Mouse (Mus musculus): ENCODE results near the gene Xpo1. TPM values are rescaled to one million over a fixed set of nuclear protein-coding genes. Genes with fewer than 3 reads are reported as not detected.
"Not testable (repeated sequence)": the region's sequence is repeated elsewhere in the genome, so short reads cannot be mapped to it uniquely, and the experiment has no call there.

Xpo1 gene
- polyA plus RNA-seq, 1 experiment from 2014 or later: 134 TPM

DNA sequence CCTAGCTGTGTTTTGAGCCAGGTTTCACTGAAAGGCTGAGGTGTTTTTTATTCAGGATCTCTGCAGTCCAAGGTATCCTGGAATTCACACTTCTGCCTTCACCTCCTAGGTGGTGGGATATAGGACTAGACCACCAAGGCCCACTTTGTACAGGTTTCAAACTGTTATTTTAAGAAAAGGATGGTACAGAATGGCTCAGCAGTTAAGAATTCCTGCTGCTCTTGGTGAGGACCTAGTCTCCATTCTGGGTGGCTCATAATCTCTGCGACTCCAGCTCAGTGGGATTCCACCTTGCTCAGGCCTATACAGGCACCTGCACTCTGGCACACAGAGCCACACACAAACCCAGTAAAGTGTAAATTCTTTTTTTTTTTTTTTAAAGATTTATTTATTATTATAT is 3.6 kb downstream of the Xpo1 start:
- Histone ChIP-seq H3K9ac (no peak overlapping the region), H3K4me3 (no peak overlapping the region), H3K36me3 (peaks cover 20% of the 10 kb centered on the region), H3K27ac (no peak overlapping the region), H3K4me2 (replicated peaks) (no peak overlapping the region), H3K27me3 (replicated peaks) (no peaks in the 10 kb centered on the region), H3K9me3 (no peaks in the 10 kb centered on the region), H3K4me1 (peaks cover 4% of the 10 kb centered on the region)
- WGBS: 78% methylated on average over 1 of the region's 1 CpGs
- no peak for ATAC-seq (ENCODE audit: low FRiP score, low read depth)

DNA sequence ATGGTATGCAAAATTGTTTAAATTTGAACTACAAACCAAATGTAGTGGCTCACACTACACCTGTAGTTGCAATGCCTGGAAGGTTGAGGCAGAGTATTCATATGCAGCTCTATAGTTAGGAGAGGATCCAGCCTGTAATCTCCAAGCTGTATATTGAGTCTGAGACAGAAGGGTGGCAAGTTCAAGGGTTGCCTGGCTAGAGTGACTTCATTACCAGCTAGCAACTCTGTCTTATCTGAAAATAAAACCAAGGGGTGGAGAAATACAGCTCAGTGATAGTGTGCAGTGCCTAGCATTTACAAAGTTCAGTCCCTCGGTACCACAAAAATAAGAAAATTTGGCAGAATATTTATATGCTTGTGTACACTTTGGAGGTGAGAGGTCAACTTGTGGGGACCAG is 4.3 kb downstream of the Xpo1 start:
- no peak overlapping the region for H3K4me2 ChIP-seq (replicated peaks)
- ATAC-seq (ENCODE audit: low FRiP score, low read depth): no peak
- no peak overlapping the region for H3K9ac ChIP-seq
- 94% methylated on average over 1 of the region's 1 CpGs for WGBS
- no peaks in the 10 kb centered on the region for H3K9me3 ChIP-seq
- H3K27me3 ChIP-seq (replicated peaks): no peaks in the 10 kb centered on the region
- peaks cover 26% of the 10 kb centered on the region for H3K36me3 ChIP-seq
- peaks cover 4% of the 10 kb centered on the region for H3K4me1 ChIP-seq
- H3K27ac ChIP-seq: no peak overlapping the region
- no peak overlapping the region for H3K4me3 ChIP-seq

DNA sequence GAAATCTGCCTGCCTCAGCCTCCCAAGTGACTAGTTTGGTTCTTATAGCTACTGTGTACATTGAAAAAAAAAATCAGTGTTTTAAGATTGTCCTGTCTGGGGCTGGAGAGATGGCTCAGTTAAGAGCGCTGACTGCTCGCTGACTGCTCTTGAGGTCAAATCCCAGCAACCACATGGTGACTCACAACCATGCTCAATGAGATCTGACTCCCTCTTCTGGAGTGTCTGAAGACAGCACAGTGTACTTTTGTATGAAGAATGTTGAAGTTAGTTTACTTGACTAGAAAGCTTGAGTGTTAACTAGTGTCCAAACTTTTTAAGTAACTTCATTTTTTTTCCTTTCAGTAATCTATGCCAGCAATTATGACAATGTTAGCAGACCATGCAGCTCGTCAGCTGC is 5.6 kb downstream of the Xpo1 start:
- H3K27me3 ChIP-seq (replicated peaks): no peaks in the 10 kb centered on the region
- H3K9me3 ChIP-seq: no peaks in the 10 kb centered on the region
- 83% methylated on average over 3 of the region's 3 CpGs for WGBS
- H3K4me2 ChIP-seq (replicated peaks): no peak overlapping the region
- H3K4me3 ChIP-seq: no peak overlapping the region
- no peak overlapping the region for H3K9ac ChIP-seq
- H3K36me3 ChIP-seq: peaks cover 28% of the 10 kb centered on the region
- ATAC-seq (ENCODE audit: low FRiP score, low read depth): no peak
- H3K4me1 ChIP-seq: peaks cover 4% of the 10 kb centered on the region
- H3K27ac ChIP-seq: no peak overlapping the region

DNA sequence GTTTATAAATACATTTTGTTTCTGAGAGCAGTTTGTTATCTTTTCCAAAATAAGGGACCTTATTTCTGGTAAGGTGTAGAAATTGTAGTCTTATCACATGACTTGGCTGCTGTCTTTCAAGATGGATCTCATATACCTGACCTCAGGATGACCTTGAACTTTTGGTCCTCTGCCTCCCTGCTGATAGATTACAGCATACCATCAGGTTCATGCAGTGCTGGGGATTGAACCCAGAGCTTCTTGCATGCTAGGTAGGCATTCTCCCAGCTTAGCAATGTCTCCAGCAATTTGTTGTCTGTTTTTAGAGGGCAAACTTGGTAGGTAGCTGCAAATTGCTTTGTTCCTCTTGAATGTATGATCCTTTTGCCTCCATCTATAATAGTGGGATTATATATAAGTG is 9.1 kb downstream of the Xpo1 start:
- Histone ChIP-seq H3K27me3 (replicated peaks) (no peaks in the 10 kb centered on the region), H3K36me3 (peaks cover 37% of the 10 kb centered on the region), H3K9me3 (no peaks in the 10 kb centered on the region), H3K4me1 (no peaks in the 10 kb centered on the region), H3K27ac (no peak overlapping the region), H3K4me2 (replicated peaks) (no peak overlapping the region), H3K4me3 (no peak overlapping the region), H3K9ac (no peak overlapping the region)
- no peak for ATAC-seq (ENCODE audit: low FRiP score, low read depth)

DNA sequence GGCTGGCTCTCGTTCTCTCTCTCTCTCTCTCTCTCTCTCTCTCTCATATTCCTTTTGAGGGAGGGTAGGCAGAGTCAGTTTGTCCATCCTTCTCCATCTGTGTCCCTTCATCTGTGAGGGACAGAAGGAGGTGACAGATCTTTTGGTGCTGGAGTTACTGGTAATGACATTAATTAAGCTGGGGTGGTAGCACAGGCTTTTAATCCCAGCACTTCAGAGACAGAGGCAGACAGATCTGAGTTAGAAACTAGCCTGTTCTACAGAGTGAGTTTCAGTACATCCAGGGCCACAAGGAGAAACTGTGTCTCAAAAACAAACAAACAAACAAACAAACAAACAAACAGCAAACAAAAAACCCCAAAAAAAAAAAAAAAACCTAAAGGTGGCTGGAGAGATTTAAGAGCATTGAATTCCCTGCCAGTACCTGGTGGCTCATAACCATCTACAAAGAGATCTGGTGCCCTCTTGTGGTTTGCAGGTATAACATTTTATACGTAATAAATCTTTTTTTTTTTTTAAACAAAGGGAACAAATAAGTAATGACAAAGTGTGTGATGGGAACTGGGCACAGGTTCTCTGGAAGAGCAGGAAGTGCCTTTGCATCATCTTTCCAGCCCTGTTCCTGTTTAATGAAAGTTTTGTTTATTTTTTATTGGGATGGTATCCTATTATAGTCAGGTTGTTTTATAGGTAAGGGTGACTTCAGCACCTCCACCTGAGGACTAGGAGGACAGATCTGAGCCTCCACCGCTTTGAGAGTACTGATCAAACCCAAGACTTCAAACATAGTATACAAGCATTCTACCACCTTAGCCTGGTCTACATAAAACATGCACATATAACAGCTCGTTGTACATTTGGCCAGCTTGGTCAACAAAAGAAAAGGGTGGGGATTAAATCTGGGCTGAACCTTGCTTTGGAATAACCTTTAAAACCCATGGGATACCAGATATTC is 16.2 kb downstream of the Xpo1 start:
- Histone ChIP-seq H3K27me3 (replicated peaks) (no peaks in the 10 kb centered on the region), H3K27ac (no peak overlapping the region), H3K4me3 (no peak overlapping the region), H3K4me1 (no peaks in the 10 kb centered on the region), H3K9ac (no peak overlapping the region), H3K9me3 (no peaks in the 10 kb centered on the region), H3K4me2 (replicated peaks) (no peak overlapping the region), H3K36me3 (peaks cover 59% of the 10 kb centered on the region)
- ATAC-seq (ENCODE audit: low FRiP score, low read depth): 0 out of 2 replicates have a peak, but pooled peaks have one; percentile 25
- WGBS: 84% methylated on average over 4 of the region's 4 CpGs

DNA sequence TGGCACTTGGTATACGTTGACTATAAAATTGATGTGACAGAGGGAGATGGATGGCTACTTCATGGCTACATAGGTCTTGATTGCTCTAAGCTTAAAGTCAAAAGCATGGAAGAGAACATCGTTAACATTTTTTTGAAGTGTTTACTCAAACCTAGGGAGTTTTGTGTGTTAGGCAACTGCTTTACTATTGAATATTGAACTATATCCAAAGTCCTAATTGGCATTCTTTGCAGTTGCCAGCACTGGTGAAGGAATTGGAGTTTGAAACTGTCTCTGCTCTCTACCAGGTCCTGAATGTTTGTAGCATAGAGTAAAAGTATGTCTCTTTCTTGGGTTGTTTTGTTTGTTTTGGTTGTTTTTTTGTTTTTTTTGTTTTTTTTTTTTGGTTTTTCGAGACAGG is 19.9 kb downstream of the Xpo1 start:
- no peak overlapping the region for H3K9ac ChIP-seq
- H3K4me2 ChIP-seq (replicated peaks): no peak overlapping the region
- no peaks in the 10 kb centered on the region for H3K27me3 ChIP-seq (replicated peaks)
- no peak overlapping the region for H3K27ac ChIP-seq
- no peaks in the 10 kb centered on the region for H3K4me1 ChIP-seq
- peaks cover 74% of the 10 kb centered on the region for H3K36me3 ChIP-seq
- WGBS: 85% methylated on average over 3 of the region's 3 CpGs
- ATAC-seq (ENCODE audit: low FRiP score, low read depth): no peak
- no peaks in the 10 kb centered on the region for H3K9me3 ChIP-seq
- no peak overlapping the region for H3K4me3 ChIP-seq

DNA sequence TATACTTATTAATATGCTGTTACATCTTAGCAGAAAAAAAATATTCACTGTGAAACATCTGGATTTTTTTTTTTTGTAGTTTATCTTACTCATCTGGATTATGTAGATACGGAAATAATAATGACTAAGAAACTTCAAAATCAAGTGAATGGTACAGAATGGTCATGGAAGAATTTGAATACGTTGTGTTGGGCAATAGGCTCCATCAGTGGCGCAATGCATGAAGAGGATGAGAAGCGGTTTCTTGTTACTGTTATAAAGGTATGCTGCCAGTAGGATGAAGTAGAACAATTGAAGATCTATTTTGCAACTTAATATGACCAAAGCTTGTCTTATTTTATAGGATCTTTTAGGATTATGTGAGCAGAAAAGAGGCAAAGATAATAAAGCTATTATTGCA is 28.6 kb downstream of the Xpo1 start:
- H3K4me1 ChIP-seq: no peaks in the 10 kb centered on the region
- WGBS: 98% methylated on average over 4 of the region's 4 CpGs

DNA sequence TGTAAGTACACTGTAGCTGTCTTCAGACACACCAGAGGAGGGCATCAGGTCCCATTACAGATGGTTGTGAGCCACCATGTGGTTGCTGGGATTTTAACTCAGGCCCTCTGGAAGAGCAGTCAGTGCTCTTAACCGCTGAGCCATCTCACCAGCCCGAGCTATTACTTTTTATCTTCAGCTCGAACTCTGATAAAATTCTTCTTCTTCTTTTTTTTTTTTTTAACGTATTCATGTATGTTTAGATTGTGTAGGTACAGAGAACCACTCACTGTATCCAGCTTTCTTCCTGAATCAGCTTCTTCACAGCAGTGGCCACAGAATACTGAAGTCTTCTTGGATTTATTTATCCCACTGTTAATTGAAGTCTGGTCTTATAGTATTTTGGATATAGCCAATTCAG is 33.0 kb downstream of the Xpo1 start:
- H3K36me3 ChIP-seq: peaks cover 84% of the 10 kb centered on the region
- H3K9me3 ChIP-seq; H3K27me3 ChIP-seq (replicated peaks); ATAC-seq (ENCODE audit: low FRiP score, low read depth); H3K9ac ChIP-seq; H3K27ac ChIP-seq; H3K4me1 ChIP-seq; H3K4me3 ChIP-seq; H3K4me2 ChIP-seq (replicated peaks): not testable (repeated sequence)
- 92% methylated on average over 4 of the region's 4 CpGs for WGBS

More for the DNA sequence above, 28.6 kb downstream of the Xpo1 start:
- Histone ChIP-seq H3K9ac (no peak overlapping the region), H3K27me3 (replicated peaks) (no peaks in the 10 kb centered on the region), H3K36me3 (peaks cover 81% of the 10 kb centered on the region), H3K27ac (no peak overlapping the region), H3K4me3 (no peak overlapping the region), H3K4me2 (replicated peaks) (no peak overlapping the region), H3K9me3 (no peaks in the 10 kb centered on the region)
- ATAC-seq (ENCODE audit: low FRiP score, low read depth): no peak

DNA sequence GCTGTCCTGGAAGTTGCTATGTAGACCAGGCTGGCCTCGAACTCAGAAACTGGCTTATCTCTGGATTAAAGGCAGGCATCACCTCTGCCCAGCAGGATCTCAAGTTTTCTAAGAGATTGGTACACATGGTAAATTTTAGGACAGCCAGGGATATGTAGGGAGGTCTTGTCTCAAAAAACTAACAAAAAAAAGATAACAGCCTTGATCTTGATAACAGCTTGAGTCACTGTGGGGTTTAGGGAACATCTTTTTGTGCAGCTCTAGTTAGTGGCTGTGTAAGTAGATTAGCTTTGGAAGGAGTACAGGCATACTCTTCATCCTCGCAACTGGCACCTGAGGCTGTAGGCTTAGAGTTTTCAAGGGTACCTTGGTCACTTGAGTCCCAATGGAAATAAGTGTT is 41.5 kb downstream of the Xpo1 start:
- 95% methylated on average over 2 of the region's 2 CpGs for WGBS
- no peak overlapping the region for H3K4me3 ChIP-seq
- ATAC-seq (ENCODE audit: low FRiP score, low read depth): no peak
- no peak overlapping the region for H3K4me2 ChIP-seq (replicated peaks)
- no peak overlapping the region for H3K9ac ChIP-seq
- H3K27me3 ChIP-seq (replicated peaks): no peaks in the 10 kb centered on the region
- peaks cover 44% of the 10 kb centered on the region for H3K36me3 ChIP-seq
- no peaks in the 10 kb centered on the region for H3K9me3 ChIP-seq
- no peak overlapping the region for H3K27ac ChIP-seq
- H3K4me1 ChIP-seq: no peaks in the 10 kb centered on the region

DNA sequence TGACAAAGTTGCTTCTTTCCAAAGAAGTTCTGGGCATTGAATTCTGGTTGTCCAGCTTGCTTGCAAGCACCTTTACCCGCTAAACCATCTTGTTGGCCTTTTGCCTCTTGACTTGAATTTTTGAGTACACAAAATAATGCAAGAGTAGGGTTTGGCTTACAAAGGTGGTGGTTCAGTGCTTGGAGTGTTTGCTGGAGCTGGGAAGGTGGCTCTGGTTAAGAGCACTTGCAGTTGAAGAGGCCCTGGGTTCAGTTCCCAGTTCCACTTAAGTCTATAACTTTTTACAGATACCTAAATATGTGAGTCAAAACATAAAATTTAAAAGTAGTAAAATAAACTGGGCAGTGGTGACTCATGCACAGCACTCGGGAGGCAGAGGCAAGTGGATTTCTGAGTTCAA is 42.5 kb downstream of the Xpo1 start:
- ATAC-seq (ENCODE audit: low FRiP score, low read depth): no peak
- Histone ChIP-seq H3K27ac (no peak overlapping the region), H3K27me3 (replicated peaks) (no peaks in the 10 kb centered on the region), H3K9ac (no peak overlapping the region), H3K4me3 (no peak overlapping the region), H3K36me3 (peaks cover 35% of the 10 kb centered on the region), H3K4me2 (replicated peaks) (no peak overlapping the region), H3K9me3 (no peaks in the 10 kb centered on the region), H3K4me1 (no peaks in the 10 kb centered on the region)
- 97% methylated on average over 2 of the region's 2 CpGs for WGBS

DNA sequence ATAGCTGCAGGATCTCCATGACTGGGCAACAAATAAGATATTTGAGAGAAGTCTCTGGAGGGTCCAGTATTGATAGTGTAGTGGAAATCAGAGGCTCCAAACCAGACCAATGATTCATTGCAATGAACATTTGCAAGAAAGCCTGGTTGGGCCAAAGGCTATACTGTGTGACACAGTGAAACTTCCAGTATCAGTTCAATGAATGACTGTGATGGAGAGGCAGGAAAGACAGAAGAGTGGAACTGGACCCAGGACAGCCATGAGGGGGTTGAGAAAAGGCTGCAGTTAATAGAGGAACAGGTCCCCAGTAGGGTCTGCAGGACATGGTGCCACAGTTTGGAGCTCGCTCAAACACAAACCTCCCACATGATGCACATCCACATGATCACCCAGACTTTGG is 44.1 kb downstream of the Xpo1 start:
- H3K27me3 ChIP-seq (replicated peaks): no peaks in the 10 kb centered on the region
- no peaks in the 10 kb centered on the region for H3K9me3 ChIP-seq
- H3K9ac ChIP-seq: no peak overlapping the region
- WGBS: 89% methylated on average over 1 of the region's 1 CpGs
- H3K4me3 ChIP-seq: no peak overlapping the region
- H3K27ac ChIP-seq: no peak overlapping the region
- ATAC-seq (ENCODE audit: low FRiP score, low read depth): 0 out of 2 replicates have a peak, but pooled peaks have one; percentile 23
- H3K4me2 ChIP-seq (replicated peaks): no peak overlapping the region
- no peaks in the 10 kb centered on the region for H3K4me1 ChIP-seq
- H3K36me3 ChIP-seq: peaks cover 23% of the 10 kb centered on the region

DNA sequence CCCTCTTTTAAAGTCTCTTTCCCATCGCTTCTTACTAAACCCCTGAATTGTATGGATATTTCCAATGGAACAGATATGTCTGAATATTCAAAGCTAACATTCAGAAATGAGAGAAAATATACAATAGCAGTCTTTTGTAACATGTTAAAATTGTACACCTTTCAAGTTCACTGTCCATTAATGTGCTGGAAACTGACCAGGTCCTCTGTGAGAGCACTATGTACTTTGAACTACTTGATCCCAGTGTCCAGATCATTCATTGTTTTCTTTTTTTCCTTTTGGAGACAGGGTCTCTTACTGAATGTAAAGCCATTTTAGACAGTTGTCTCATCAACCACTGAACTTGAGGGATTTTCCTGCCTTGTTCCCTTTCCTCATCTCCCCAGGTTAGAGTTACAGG is 47.3 kb downstream of the Xpo1 start:
- Histone ChIP-seq H3K36me3 (no peaks in the 10 kb centered on the region), H3K27ac (no peak overlapping the region), H3K9ac (no peak overlapping the region), H3K4me3 (no peak overlapping the region), H3K9me3 (no peaks in the 10 kb centered on the region), H3K4me1 (0 out of 2 replicates have a peak, but pooled peaks cover 2% of the 10 kb centered on the region), H3K27me3 (replicated peaks) (no peaks in the 10 kb centered on the region), H3K4me2 (replicated peaks) (no peak overlapping the region)
- ATAC-seq (ENCODE audit: low FRiP score, low read depth): no peak
- WGBS: 74% methylated on average over 1 of the region's 1 CpGs

Measured in neural tube, embryonic 12.5 days (tissue).